Mouse (Mus musculus) G1E (cell line): ENCODE data around the gene Trit1.

Experiments
- CTCF ChIP-seq: IDR thresholded peaks from 2 replicates; pipeline ENCODE4 v1.5.1; 2012; ENCODE audit warnings: low read depth, low read length, inconsistent platforms, mixed read lengths
- GATA1 ChIP-seq: IDR thresholded peaks from 2 replicates; pipeline ENCODE4 v1.6.1; 2012; ENCODE audit warnings: borderline replicate concordance, low read length, inconsistent platforms, mixed read lengths
- POLR2AphosphoS5 ChIP-seq: IDR thresholded peaks from 2 replicates; pipeline ENCODE4 v1.6.1; 2012; ENCODE audit warnings: low read depth, low read length, inconsistent platforms; ENCODE audit not compliant: insufficient replicate concordance

GRCm38 (mm10) chr4:123083323-123083902 lies 67.0 kb downstream of the Trit1 start:
- TF ChIP-seq CTCF = no peak
- TF ChIP-seq POLR2AphosphoS5 = no peak
- no peak for TF ChIP-seq GATA1
